Mouse (Mus musculus) C2C12 (cell line): ENCODE results near the gene Ap1m1. TPM values are rescaled to one million over a fixed set of nuclear protein-coding genes. Genes with fewer than 3 reads are reported as not detected.

Experiments used
- H3K27me3 ChIP-seq: one replicate; pipeline ENCODE4 v1.6.1; 2011; ENCODE audit not compliant: control insufficient read depth, insufficient read depth, insufficient read length
- H3K36me3 ChIP-seq: one replicate; pipeline ENCODE4 v1.6.1; 2011; ENCODE audit not compliant: control insufficient read depth, insufficient read depth
- H3K4me3 ChIP-seq: one replicate; pipeline ENCODE4 v1.5.1; 2011; ENCODE audit warnings: mild to moderate bottlenecking, control low read depth; ENCODE audit not compliant: poor library complexity, insufficient read depth, severe bottlenecking
- H3K79me2 ChIP-seq: one replicate; pipeline ENCODE4 v1.6.1; 2011; ENCODE audit not compliant: control insufficient read depth, insufficient read depth
- H3K79me3 ChIP-seq: one replicate; pipeline ENCODE4 v1.6.1; 2011; ENCODE audit warnings: low read depth, control low read depth
- H3ac ChIP-seq: one replicate; pipeline ENCODE3; 2011; ENCODE audit warnings: low read depth; ENCODE audit not compliant: control insufficient read depth, insufficient read length
- CEBPB ChIP-seq: IDR thresholded peaks from one replicate; pipeline ENCODE4 v1.6.1; 2011; ENCODE audit warnings: low read depth, mild to moderate bottlenecking, control low read depth, moderate library complexity
- CTCF ChIP-seq: IDR thresholded peaks from one replicate; pipeline ENCODE4 v1.5.1; 2011; ENCODE audit not compliant: control insufficient read depth, insufficient read depth, insufficient read length
- FOSL1 ChIP-seq: IDR thresholded peaks from one replicate; pipeline ENCODE4 v1.8.0; 2011; ENCODE audit warnings: mild to moderate bottlenecking, low read length; ENCODE audit not compliant: poor library complexity, insufficient read depth, severe bottlenecking
- MAX ChIP-seq: IDR thresholded peaks from one replicate; pipeline ENCODE4 v1.6.1; 2011; ENCODE audit warnings: mild to moderate bottlenecking, control low read depth
- MYOD1 ChIP-seq: IDR thresholded peaks from one replicate; pipeline ENCODE4 v1.6.1; 2011; ENCODE audit warnings: low read depth; ENCODE audit not compliant: control insufficient read depth, insufficient read length
- MYOG ChIP-seq: IDR thresholded peaks from one replicate; pipeline ENCODE4 v1.6.1; 2011; ENCODE audit not compliant: control insufficient read depth, insufficient read length; ENCODE audit errors: extremely low read depth
- USF1 ChIP-seq: IDR thresholded peaks from one replicate; pipeline ENCODE4 v1.6.1; 2011; ENCODE audit warnings: low read depth, mild to moderate bottlenecking, control low read depth, moderate library complexity
- polyA plus RNA-seq: library from polyadenylated mRNA; unstranded; fragments of >200 nt; fragmentation: generic; extraction: Trizol; gene quantifications from one replicate; pipeline ENCODE4 v1.2.1, GENCODE M21; 2012; ENCODE audit warnings: missing spikeins

Gene Ap1m1
- polyA plus RNA-seq, 1 experiment, result 77.7 TPM

- H3K4me3 ChIP-seq, result no peak overlapping the region
- H3K27me3 ChIP-seq, result peaks cover 20% of the 10 kb centered on the region
- H3K79me3 ChIP-seq, result no peaks in the 10 kb centered on the region
- H3ac ChIP-seq, result no peak overlapping the region
- TF ChIP-seq USF1, result no peak
- no peak for TF ChIP-seq MAX
- no peak for TF ChIP-seq MYOG
- no peak for TF ChIP-seq MYOD1
- no peak for TF ChIP-seq CTCF
- TF ChIP-seq FOSL1, result no peak
- TF ChIP-seq CEBPB, result no peak
- H3K79me2 ChIP-seq, result no peaks in the 10 kb centered on the region
- no peaks in the 10 kb centered on the region for H3K36me3 ChIP-seq
Observed at GRCm38 (mm10) chr8:72210710-72211109, 29.1 kb upstream of the Ap1m1 start.

- no peaks in the 10 kb centered on the region for H3K36me3 ChIP-seq
- H3K79me3 ChIP-seq, result no peaks in the 10 kb centered on the region
- H3K79me2 ChIP-seq, result no peaks in the 10 kb centered on the region
- H3K27me3 ChIP-seq, result peaks cover 16% of the 10 kb centered on the region
- H3K4me3 ChIP-seq, result no peak overlapping the region
- no peak overlapping the region for H3ac ChIP-seq
- TF ChIP-seq USF1, result no peak
- TF ChIP-seq MYOD1, result no peak
- TF ChIP-seq CTCF, result no peak
- TF ChIP-seq CEBPB, result no peak
Observed at GRCm38 (mm10) chr8:72211846-72212245, 28.0 kb upstream of the Ap1m1 start.

DNA sequence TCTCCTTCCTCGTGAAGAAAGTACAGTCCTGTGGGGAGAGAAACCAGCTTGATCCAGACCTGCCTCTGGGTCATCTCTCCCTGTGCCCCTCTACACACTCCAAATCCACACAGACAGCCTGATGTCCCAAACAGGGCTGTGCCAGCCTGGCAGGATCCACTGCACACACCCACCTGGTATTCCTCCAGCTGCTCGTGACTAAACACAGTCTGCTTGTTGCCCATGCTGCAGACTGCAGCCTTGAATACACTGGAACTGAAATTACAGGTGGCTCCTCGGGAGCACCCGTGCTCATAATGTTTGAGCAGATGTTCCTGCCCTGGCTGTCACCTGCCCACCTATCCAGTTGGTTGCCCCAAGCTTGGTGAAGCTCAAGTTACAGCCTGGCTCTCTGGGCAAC, 27.1 kb upstream of the Ap1m1 start, which contains the start of gene Cib3:
TSS of gene Cib3 (minus strand) at position 87 of the 400 bp plus-strand sequence.
- TF ChIP-seq MYOG (no peak), USF1 (no peak), FOSL1 (no peak), CEBPB (no peak), MAX (no peak), MYOD1 (no peak), CTCF (no peak)
- Histone ChIP-seq H3K36me3 (no peaks in the 10 kb centered on the region), H3K79me3 (no peaks in the 10 kb centered on the region), H3ac (no peak within 1 kb of the TSS), H3K4me3 (no peak within 1 kb of the TSS), H3K79me2 (no peaks in the 10 kb centered on the region), H3K27me3 (peaks cover 16% of the 10 kb centered on the region)

DNA sequence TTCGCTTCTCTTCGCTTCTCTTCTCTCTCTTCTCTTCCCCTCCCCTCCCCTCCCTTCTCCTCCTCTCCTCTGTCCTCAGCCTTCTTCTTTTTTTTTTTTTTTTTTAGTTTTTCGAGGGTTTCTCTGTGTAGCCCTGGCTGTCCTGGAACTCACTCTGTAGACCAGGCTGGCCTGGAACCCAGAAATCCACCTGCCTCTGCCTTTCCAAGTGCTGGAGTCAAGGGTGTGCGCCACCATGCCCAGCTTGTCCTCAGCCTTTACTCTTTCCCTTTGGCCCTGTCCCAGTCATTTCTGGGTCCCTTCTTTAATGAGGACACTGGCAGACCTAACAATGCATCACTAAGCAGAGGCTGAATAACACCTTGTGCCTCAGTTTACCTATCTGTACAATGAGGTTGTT, 26.3 kb upstream of the Ap1m1 start, which contains the start of gene Gm11034:
TSS of gene Gm11034 (minus strand) at position 101 of the 400 bp plus-strand sequence.
- H3K4me3 ChIP-seq, result no peak within 1 kb of the TSS
- TF ChIP-seq CTCF (no peak), CEBPB (no peak), MYOD1 (no peak), MYOG (no peak), MAX (no peak), FOSL1 (no peak), USF1 (no peak)
- H3K79me2 ChIP-seq, result no peaks in the 10 kb centered on the region
- peaks cover 16% of the 10 kb centered on the region for H3K27me3 ChIP-seq
- no peak within 1 kb of the TSS for H3ac ChIP-seq
- H3K36me3 ChIP-seq, result no peaks in the 10 kb centered on the region
- H3K79me3 ChIP-seq, result no peaks in the 10 kb centered on the region

DNA sequence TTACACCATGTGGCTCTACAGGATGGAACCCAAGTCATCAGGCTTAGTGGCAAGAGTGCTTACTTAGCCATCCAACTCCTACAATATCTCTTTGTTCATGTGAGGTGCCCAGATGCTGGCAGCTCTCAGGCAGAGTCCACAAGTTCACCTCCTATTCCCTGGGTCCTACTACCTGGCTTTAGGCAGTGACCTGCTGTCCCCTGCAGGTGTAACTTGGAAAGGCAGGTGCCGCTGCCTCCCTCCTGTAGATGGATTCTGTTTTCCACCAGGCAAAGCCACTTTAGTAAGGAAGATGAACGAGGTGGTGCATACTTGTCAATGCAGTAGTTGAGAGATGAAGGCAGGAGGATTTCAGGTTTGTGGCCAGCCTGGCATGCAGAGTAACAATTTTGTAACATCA, 24.8 kb upstream of the Ap1m1 start:
- no peak overlapping the region for H3K4me3 ChIP-seq
- TF ChIP-seq CTCF (no peak), MYOG (no peak), CEBPB (no peak), MAX (no peak), MYOD1 (no peak), FOSL1 (no peak), USF1 (no peak)
- H3K79me2 ChIP-seq, result peaks cover 5% of the 10 kb centered on the region
- peaks cover 4% of the 10 kb centered on the region for H3K79me3 ChIP-seq
- peaks cover 16% of the 10 kb centered on the region for H3K27me3 ChIP-seq
- no peaks in the 10 kb centered on the region for H3K36me3 ChIP-seq
- H3ac ChIP-seq, result no peak overlapping the region

DNA sequence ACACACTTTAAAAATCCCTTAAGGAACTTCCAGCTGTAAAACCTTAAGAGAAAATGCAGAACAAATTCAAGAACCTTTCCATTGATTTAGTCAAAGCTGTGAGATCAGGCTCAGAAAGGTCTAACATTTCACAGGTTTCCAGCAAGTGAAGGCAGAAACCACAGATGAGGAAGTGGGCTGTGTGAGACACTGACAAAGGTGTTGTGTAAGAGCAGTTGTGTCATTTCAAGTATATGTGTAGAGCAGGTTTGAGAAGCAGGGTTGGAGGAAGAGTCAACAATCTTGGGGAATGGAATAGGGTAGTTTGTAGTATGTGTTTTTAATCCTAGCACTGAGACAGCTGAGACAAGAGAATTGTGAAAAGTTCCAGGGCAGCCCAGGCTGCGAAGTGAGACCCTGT, 23.9 kb upstream of the Ap1m1 start:
- H3K36me3 ChIP-seq, result no peaks in the 10 kb centered on the region
- no peak overlapping the region for H3K4me3 ChIP-seq
- H3ac ChIP-seq, result no peak overlapping the region
- TF ChIP-seq MYOG, result no peak
- no peak for TF ChIP-seq CTCF
- TF ChIP-seq CEBPB, result no peak
- TF ChIP-seq USF1, result no peak
- no peak for TF ChIP-seq FOSL1
- no peak for TF ChIP-seq MAX
- TF ChIP-seq MYOD1, result no peak
- peaks cover 16% of the 10 kb centered on the region for H3K27me3 ChIP-seq
- H3K79me3 ChIP-seq, result peaks cover 12% of the 10 kb centered on the region
- peaks cover 13% of the 10 kb centered on the region for H3K79me2 ChIP-seq
